Mouse (Mus musculus) MEL (cell line): ENCODE data around the gene Wasl.

Source experiments
- CHD1 ChIP-seq: IDR thresholded peaks from 2 replicates; pipeline ENCODE4 v1.6.1; 2012; ENCODE audit warnings: low read depth, mild to moderate bottlenecking, inconsistent platforms, low read length, improper control_type of control experiment
- CTCF ChIP-seq, 3 experiments: IDR thresholded peaks in 2 of 3; conservative IDR thresholded peaks in 1 of 3; 2 replicates each; pipeline ENCODE4 v1.5.1; 2011 to 2012; ENCODE audit warnings: low read length in 3 of 3, low read depth in 2 of 3, mild to moderate bottlenecking in 2 of 3, improper control_type of control experiment in 1 of 3, inconsistent platforms in 1 of 3, mixed read lengths in 1 of 3, moderate library complexity in 1 of 3; ENCODE audit not compliant: control insufficient read depth in 1 of 3, insufficient read depth in 1 of 3, poor library complexity in 1 of 3, severe bottlenecking in 1 of 3
- EP300 ChIP-seq, 2 experiments: IDR thresholded peaks; 2 replicates each; pipeline ENCODE4 v1.6.1; 2011; ENCODE audit warnings: improper control_type of control experiment in 2 of 2, low read length in 2 of 2, low read depth in 1 of 2, mild to moderate bottlenecking in 1 of 2
- ETS1 ChIP-seq: IDR thresholded peaks from 2 replicates; pipeline ENCODE4 v1.6.1; 2012; ENCODE audit warnings: low read depth, mild to moderate bottlenecking, inconsistent platforms, low read length, improper control_type of control experiment, moderate library complexity
- GATA1 ChIP-seq: IDR thresholded peaks from 2 replicates; pipeline ENCODE4 v1.6.1; 2011; ENCODE audit warnings: low read depth, low read length, improper control_type of control experiment
- MAX ChIP-seq: IDR thresholded peaks from 2 replicates; pipeline ENCODE4 v1.6.1; 2011; ENCODE audit warnings: low read length, improper control_type of control experiment
- MEF2A ChIP-seq: IDR thresholded peaks from 2 replicates; pipeline ENCODE4 v1.6.1; 2014; ENCODE audit warnings: low read depth, mild to moderate bottlenecking, inconsistent platforms, low read length, improper control_type of control experiment; ENCODE audit not compliant: poor library complexity, insufficient replicate concordance, severe bottlenecking; ENCODE audit errors: extremely low read depth
- MYC ChIP-seq: IDR thresholded peaks from 2 replicates; pipeline ENCODE4 v1.6.1; 2011; ENCODE audit warnings: low read depth, mild to moderate bottlenecking, low read length, improper control_type of control experiment, moderate library complexity
- POLR2A ChIP-seq, 2 experiments: IDR thresholded peaks; 2 replicates each; pipeline ENCODE4 v1.6.1; 2011 to 2012; ENCODE audit warnings: low read length in 2 of 2, mild to moderate bottlenecking in 2 of 2, control low read depth in 1 of 2, improper control_type of control experiment in 1 of 2, low read depth in 1 of 2, moderate library complexity in 1 of 2; ENCODE audit not compliant: control insufficient read depth in 1 of 2, insufficient read depth in 1 of 2, poor library complexity in 1 of 2
- RAD21 ChIP-seq: IDR thresholded peaks from 2 replicates; pipeline ENCODE4 v1.6.1; 2011; ENCODE audit warnings: mild to moderate bottlenecking, low read depth, low read length, improper control_type of control experiment
- SIN3A ChIP-seq: IDR thresholded peaks from 2 replicates; pipeline ENCODE4 v1.6.1; 2012; ENCODE audit warnings: low read length, improper control_type of control experiment, inconsistent platforms
- TBP ChIP-seq: IDR thresholded peaks from 2 replicates; pipeline ENCODE4 v1.8.0; 2011; ENCODE audit warnings: low read depth, low read length, improper control_type of control experiment
- ZKSCAN1 ChIP-seq: IDR thresholded peaks from 2 replicates; pipeline ENCODE4 v1.6.1; 2012; ENCODE audit warnings: low read depth, mild to moderate bottlenecking, inconsistent platforms, low read length, improper control_type of control experiment, moderate library complexity
- ZNF384 ChIP-seq: IDR thresholded peaks from 2 replicates; pipeline ENCODE4 v1.6.1; 2012; ENCODE audit warnings: low read depth, mild to moderate bottlenecking, inconsistent platforms, low read length, improper control_type of control experiment

DNA sequence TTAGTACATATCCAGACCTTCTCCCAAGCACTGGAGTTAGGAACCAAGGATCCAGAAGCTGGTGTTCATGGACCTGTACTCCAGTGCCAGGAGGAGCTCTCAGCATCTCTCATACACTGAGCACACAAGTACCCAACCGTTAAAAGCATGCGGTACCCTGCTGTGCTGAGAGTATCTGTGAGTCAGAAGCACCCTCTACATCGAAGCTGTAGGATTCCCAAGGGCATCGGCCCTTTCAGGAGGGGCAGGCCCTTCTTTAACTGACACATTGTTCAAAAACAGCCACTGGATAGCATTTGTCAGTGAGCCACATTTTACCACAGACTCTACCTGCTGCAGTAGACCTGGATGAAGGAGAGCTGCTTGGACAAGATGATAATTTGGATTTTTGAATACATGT, 56.7 kb downstream of the Wasl start:
- TF ChIP-seq ETS1 (no peak), CTCF (IDR thresholded peaks at IDR 0.05 in 2 of 3, conservative IDR thresholded peaks at IDR 0.05 in 1 of 3; ENCODE audit: control insufficient read depth in 1 of 3, insufficient read depth in 1 of 3, low read depth in 2 of 3, low read length in 3 of 3, poor library complexity in 1 of 3, severe bottlenecking in 1 of 3) (no peak), SIN3A (no peak), EP300 (IDR thresholded peaks at IDR 0.05; ENCODE audit: low read depth in 1 of 2, low read length in 2 of 2) (no peak), RAD21 (no peak), MAX (no peak), MEF2A (no peak), CHD1 (no peak), GATA1 (no peak), ZNF384 (no peak), POLR2A (IDR thresholded peaks at IDR 0.05; ENCODE audit: control insufficient read depth in 1 of 2, insufficient read depth in 1 of 2, low read depth in 1 of 2, low read length in 2 of 2, poor library complexity in 1 of 2) (no peak), MYC (no peak), TBP (no peak), ZKSCAN1 (no peak)
